Mouse (Mus musculus) kidney, postnatal 10 days (tissue): Measurements from ENCODE around the gene Dgcr2.

Experiments used
- DNase-seq: peaks from one replicate; pipeline ENCODE4 v3.0.0; 2021; ENCODE audit warnings: mixed read lengths

The Dgcr2 gene

DNA sequence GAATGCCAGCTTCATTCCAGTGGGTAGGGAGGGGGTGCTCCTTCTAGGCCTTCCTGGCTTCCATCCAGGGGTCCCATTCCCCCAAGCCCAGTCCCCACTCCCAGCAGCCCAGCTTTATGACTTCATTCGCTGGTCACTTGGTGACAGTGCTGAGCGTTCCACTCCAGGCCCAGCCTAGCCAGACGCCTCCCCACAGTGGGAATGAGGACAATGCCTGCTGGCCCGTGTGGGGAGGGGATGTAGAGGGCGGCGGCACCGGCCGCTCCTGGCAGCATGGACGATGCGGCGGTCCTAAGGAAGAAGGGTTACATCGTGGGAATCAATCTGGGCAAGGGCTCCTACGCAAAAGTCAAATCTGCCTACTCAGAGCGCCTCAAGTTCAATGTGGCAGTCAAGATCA is at the start of gene Dgcr2, which contains the start of gene Tssk2:
TSS of gene Dgcr2 (minus strand) at position 101 of the 400 bp plus-strand sequence.
TSS of gene Tssk2 (plus strand) at position 176 of the 400 bp plus-strand sequence.
- DNase-seq: no peak

DNA sequence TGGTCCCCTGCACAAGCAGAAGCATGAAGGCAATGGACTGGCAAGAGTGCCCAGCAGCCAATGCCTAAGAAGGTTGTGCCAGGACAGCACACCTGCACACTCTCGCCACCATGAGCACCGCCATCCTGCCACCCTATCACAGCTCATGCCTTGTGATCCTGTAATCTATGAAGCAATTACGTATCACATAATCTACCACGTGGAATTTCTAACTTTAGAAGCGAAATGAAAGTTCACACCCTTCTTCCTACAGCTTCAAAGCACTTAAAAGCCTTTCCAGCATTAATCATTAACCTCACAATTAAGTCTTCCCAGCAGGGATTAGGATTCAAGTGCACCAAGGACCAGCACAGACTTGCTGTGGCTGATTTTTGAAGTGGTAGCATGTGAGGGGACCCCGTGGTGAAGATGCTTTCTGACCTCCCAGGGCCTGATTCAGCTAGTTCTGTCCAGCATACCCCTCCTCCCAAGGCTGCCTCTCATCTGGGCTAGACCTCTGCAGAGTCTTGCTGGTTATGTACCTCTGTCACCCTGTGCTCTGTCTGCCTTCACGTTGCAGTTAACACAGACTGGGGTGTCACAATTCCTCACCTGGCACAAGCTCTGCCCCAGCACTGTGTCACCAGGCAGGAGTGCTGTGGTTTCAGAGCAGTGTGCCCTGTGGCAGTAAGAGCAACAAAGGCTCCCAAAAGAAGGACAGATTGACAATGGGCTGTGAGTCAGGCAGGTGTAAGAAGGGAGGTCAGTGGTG is 46.9 kb upstream of the Dgcr2 start:
- peak; percentile 62 for DNase-seq

DNA sequence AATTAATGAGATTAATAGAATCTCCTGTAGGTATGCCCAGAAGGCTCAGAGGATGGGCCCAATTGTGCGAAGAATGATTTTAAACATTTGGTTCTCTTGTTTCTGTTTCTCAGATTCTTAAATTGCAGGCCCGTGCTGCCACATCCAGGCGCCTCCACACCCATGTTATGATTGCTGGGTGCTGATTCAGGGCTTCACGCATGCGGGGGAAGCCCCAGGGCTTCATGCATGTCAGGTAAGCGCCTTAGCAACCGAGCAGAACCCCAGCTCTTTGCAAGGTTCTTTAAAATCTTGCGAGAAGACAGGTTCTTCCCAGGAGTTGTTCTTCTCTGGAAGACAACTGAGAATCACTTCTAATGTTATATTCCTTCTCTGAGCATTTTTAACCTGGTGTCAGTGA is 45.1 kb upstream of the Dgcr2 start:
- no peak for DNase-seq

DNA sequence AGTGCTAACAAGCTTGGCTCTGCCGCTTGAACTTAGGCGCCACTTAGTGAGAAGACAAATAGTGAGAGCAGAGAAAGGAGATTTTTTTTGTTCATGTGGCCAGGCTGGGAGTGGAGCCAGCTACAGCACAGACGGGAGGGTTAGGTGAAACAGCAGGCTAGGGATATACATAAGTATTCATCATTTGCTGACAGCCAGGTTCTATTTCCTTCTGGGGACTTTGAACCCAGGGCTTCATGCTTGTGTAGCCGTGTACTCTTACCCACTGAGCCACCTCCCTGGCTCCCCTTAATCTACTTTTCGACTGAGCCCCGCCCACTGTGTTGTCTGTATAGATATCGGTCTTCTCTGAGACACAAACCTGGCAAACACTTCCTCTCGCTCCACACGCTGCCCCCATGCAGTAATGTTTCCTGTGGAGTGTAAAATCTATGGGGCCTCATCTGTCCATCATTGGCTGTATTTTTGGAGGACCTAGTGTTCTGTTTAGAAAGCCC is 40.9 kb upstream of the Dgcr2 start:
- DNase-seq: peak; percentile 21

DNA sequence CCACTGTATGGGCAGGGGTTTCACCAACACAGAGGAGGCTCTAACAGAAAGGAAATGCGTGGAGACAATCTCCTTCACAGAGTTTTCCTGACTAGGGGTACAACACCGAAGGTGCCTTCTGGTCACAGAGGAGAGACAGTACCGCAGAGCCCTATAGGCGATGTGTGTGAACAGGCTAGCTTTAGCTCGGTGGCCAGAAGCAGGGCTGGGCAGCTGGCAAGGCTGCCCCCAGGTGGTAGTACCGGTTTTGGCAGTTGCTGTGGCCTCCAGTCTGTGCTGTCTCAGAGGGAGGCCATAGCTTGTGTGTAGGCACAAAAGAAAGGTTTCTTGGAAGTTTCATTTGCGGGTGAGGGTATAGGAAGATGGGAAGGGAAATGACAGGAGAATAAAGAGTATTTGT is 40.5 kb upstream of the Dgcr2 start:
- peak; percentile 79 for DNase-seq

DNA sequence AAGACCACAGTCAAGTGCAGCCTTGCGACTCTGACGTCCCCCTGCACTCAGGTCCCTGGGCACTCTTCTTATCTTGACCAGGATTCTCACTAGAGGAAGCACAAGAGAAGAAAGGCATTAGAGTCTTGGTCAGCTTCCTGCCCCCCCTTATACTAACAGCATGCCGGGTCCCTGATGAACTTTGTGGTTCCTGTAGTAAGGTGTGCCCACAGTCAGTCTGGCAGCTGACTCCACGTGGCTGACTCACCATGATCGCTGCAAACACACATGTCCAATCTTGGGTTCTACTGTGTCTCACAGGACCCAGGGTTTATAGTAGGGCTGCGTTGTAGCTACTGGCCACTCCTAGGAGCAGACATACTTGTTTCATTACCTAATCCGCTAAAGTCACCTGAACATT is 39.8 kb upstream of the Dgcr2 start:
- no peak for DNase-seq

DNA sequence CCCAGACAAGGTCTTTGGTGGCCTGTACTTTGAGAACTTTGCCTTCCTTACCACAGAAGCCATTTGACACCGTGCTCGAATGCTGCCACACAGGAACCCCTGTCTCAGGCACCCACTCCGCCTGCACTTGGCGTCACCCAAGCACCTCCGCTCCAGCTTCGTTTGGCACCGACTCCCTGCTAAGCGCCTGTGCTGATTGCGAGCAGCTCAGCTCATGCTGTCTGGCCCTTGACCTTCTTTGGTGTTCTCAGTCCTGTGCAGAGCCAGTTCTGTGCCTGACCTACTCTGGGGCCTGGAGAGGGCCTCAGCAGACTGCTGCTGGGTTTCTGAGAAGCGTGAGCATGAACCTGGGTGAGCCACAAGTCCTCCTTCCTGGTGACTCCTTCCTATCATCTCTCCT is 38.4 kb upstream of the Dgcr2 start:
- peak; percentile 6 for DNase-seq

DNA sequence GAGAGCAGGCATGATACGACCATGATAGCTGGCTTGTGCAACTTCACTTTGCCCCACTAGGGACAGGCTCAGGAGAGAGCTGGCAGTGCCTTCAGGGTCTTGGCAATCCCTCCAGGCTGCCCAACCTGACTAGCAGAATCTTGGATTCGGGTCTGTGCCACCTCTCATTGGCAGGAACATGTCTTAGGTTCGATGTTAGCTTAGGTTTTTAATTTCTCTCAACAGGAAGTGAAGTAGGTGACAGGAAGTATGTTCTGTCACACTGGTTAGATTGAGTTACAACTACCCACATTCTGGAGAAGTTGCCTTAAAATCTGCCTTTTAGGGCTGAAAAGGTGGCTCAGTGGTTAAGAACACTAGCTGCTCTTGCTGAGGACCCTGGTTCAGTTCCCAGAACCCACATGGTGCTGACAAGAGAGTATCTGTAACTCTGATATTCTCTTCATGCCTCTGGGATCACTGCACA is 36.1 kb upstream of the Dgcr2 start:
- no peak for DNase-seq

DNA sequence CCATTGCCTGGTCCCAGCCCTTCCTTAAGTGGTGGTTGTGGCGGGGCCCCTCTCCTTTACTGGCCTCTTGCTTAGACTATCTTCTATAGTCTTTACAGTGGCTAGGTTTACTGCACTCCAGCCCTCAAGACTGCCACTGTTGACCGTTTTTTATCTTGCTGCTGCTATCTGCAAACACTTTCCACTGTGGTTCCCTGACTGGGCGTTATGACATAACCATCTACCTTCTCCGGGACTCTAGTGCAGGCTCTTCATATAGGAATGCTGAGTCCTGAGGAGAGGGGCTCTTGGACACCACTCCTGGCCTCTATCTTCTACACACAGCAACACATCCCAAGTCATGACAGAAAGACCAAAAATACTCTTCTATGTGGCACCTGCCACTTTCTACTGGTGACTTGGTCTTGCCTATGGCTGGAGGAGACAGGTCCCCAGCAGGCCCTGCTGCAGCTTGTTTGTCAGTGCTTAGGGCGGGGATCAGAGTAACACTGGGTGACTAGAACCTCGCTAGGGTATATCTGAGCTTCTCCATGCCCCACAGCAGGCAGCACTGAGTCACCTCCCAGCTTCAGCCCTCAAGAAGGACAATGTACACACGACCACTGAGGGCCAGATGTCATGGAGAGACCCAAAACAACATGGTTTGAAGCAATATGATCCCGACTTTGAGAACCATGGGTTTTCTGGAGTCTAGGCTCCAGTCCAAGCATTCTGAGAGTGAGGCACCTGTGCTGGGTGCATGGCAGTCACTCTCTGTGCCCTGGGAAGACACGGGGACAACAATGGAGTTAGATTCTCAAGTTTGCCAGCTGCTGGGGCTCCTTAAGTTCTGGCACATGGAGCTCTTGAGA is 35.5 kb upstream of the Dgcr2 start:
- no peak for DNase-seq

DNA sequence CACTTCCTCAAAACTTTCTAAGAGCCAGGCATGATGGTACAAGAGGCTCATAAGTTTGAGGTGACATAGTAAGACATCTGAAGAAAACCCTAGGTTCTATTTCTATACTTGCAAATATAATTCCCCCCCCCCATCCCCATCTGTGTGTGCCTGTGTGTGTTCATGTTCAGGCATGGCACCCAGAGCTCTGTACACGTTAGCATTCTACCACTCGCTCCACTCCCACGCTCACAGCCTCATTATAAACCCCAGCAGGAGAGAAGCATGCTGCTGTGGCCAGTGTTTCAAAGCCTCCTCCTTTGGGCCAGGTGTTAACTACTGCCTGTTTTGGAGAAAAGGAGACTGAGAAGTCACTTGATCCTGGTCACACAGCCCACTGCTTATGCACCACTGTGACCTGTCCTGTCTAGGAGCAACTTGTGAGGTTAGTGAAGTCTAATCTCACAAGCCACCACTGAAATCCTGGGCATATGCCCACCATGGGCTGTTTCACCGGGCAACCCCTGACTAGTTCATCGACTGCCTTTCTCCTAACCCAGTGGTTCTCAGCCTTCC is 33.6 kb upstream of the Dgcr2 start:
- no peak for DNase-seq

DNA sequence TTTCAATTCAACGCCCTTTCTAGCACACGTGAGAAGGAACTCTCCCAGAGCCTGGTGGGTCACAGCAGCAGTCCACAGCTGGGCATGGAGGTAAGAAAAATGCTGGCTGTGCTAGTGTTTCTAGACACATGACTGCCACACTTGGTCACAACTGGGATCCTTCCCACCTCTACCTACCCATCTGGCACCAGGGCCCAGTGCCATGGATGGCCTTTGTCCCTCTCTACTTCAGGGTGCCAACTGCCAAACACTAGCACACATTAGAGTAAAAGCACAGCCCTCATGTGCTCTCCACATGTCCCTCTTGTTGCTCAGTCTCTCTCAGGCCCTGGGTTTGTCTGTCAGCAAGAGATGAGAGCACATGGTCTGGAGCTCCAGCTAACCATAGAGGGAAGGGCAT is 31.3 kb upstream of the Dgcr2 start:
- no peak for DNase-seq

DNA sequence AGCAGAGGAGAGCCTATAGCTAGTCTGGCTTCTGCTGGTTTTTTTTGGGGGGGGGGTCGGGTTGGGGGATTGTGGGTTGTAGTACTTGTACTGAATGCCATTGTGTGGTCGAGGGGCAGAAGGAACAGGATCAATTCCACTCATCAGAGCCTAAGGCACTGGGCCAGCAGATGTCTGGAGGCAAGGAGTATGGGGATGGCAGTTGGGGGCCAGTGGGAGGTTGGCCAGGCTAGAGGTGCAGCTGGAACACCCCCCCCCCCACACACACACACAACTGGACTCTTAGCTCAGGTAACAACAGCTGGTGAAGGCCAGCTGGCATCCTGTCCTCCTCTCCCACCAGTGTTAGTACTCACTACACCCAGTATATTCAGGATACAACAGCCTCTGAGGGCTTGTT is 30.8 kb upstream of the Dgcr2 start:
- DNase-seq: no peak

DNA sequence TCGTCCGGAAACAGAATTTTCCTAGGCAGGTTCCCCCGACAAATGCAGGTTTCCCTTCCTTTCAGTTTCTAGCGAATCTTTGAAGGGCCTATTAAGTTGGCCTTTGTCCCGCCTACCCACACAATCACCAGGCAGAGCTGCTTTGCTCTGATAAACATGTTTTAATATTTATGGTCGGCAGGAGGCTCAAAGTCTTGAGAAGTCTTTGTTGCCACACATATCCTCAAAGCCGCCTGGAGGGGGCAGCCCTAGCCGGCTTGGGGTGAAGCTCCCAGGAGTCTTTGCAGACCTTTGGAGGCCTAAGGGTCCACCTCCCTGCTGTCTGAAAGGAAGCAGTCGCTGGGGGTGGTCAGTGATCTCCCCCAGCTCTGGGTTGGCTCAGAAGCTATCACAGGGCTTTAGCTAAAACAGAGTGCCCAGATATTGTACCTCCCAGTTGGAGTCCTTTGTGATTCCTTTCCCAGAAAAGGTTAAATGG is 30.3 kb upstream of the Dgcr2 start:
- DNase-seq: peak; percentile 88

DNA sequence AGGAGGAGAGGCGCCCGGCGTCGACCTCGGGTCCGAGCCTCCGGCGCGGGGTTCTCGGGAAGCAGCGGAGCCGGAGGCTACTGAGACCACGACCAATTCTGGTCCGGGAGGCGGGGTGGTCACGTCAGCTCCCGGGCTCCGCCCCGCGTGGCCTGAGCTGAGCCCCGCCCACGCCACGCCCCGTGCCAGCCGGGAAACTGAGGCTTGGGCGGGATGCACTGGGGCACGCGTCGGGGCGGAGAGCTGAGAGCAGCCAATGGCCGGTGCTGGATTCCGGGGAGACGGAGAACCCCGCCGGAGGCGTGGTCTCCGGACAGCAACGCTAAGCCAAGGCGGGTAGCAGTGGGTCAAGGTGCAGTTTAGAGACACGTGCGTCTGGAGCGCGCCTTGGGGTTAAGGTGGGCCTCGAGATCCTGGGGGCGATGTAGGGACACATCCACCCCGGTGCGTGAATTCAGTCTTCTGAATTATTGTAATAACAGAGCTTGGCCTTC is 29.8 kb upstream of the Dgcr2 start, which contains the start of gene Slc25a1:
TSS of gene Slc25a1 (minus strand) at position 133 of the 494 bp plus-strand sequence.
- peak; percentile 89 for DNase-seq

DNA sequence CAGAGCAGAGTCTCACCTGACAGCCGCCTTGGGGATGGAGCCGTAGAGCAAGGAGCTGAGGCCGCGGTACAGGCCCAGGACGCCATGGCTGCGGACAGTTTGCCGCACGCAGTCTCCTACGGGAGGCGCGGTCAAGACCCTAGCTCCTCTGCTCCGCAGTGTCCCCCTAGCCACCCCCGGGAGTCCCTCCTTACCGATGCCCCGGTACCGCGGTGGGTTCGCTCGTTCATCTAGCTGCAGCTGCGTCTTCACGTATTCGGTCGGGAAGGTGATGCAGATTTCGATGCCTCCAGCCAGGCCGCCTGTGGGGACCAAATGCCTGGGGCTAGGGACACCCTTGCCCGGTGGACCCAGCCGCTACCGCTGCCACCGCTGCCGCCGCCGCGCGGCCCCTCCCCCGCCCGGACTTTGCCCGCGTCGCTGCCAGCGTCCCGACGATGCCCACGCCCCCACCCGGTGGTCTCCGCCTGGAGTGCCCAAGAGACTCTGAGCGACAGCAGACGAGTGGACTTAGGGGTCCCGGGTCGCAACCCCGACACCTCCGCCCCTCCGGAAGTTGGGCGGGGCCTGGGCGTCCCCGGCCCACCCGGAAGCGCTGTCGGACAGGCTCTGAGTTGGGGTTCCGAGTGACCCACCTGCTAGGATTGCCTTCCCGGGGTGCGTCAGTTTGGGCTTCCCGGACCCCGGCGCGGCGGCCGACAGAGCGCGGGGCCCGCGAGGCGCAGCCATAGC is 29.2 kb upstream of the Dgcr2 start:
- DNase-seq: peak; percentile 76

DNA sequence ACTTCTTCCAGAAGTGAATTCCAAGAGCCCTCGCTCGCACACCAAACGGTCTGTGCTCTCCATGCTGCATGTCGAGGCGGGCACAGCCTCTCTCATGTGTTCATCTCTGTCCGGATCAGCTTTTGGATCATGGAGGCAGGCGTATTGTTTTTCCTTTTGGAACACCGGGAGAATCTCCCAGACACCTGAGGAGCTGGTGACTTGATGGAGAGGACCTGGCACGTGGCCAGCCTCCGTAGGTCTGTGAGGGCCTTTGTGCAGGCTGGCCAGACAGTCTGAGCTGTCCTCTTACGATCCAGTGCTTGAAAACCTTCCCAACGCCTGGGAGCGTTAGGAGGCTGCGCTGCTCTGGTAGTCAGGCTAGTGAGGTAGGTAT is 23.8 kb upstream of the Dgcr2 start:
- peak; percentile 67 for DNase-seq

DNA sequence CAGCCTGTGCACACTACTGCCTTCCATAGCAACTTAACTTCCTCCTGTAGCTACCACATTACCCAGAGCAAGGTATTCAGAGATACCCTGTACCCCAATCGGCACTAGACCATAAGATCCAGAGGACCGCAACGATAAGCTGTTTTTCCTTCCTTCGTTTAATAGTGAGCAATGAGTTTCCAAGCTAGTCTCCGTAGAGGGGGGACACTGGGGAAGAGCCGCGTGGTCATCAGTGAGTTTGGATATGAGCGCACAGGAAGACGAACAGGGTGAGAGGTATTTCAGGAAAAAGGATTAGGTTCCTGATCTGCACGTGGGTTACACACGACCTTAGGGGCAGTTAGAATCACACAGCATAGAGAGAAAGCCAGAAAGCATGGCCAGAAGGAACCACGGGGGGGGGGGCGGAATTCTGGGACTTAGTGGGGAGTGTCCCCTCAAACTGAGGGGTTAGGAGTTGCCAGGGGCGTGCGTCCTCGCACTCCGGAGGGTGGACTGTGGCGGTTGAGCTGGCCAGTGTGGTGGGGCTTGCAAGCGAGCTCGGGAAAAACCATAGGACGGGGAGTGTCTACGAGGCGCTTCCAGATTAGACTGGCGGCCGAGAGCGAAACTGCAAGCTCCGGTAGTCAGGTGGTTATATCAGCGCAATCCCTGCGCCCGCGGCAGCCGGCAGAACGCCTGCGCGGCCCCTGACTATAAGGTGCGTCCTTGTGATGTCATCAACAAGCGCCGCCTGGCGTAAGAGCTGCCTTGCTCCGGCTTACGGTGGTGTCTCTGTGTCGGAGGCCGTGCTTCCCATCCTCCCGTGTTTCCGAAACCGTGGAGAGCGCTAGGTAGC is 23.2 kb upstream of the Dgcr2 start:
- DNase-seq: peak; percentile 98

DNA sequence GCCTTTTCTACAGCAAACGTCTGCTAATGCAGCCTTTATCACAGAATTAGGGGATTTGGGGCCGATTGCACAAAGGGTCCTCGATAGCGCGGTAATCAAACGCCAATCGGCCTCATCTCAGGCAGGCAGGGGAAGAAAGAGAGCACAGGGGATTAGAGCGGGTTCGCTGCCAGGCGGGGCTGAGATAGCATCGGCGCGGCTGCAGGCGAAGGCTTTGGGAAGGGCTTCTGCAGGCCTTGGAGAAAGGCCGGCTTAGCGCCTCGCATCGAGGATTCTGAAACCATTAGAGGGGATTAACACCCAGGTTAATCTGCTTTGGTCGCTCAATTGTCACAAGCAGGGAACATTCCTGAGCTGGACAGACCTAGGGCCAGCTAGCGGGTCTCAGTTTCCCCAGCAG is 22.2 kb upstream of the Dgcr2 start:
- DNase-seq: no peak

DNA sequence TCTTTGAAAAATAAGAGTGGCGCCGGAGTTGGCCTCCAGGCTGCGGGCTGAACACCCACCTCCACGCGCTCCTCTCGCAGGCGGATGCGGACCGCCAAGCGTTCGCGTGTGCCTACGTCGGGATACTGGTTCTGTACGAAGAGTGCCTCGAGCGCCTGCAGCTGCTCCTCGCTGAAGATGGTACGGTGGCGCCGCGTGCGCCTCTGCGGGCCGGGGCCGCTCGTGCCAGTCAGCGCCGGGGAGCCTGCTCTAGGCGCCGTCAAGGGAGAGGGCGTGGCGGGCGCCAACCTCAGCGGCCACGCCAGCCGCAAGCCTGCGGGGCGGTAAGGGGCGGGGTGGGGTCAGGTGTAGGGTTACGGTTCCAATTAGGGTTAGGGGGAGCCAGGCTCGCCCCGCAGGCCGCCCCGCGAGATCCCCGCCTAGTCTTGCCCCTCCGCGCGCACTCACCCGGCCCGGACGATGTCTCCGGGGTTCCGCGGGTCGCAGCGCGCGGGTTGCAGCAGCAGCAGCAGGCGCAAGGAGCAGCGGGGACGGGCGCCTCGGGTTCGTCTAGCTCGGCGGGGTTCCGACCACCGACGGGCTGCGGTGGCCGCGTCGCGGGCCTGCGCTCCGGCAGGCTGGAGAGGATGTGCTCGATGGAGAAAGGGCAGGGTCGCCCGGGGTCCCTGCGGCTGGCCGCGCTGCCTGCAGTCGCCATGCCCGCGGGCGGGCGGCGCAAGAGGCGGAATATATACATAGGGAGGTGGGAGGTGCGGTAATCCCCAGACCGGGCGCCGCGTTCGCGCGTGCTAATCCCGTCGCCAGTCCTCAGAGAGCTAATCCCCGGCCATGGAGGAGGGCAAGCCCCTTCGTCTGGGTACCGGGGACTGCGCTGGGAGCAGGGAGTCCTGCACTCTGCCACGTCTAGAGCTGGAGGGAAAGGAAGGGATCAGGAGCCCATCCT is 16.2 kb upstream of the Dgcr2 start, which contains the start of gene Gsc2:
TSS of gene Gsc2 (minus strand) at position 753 of the 943 bp plus-strand sequence.
- DNase-seq: no peak

DNA sequence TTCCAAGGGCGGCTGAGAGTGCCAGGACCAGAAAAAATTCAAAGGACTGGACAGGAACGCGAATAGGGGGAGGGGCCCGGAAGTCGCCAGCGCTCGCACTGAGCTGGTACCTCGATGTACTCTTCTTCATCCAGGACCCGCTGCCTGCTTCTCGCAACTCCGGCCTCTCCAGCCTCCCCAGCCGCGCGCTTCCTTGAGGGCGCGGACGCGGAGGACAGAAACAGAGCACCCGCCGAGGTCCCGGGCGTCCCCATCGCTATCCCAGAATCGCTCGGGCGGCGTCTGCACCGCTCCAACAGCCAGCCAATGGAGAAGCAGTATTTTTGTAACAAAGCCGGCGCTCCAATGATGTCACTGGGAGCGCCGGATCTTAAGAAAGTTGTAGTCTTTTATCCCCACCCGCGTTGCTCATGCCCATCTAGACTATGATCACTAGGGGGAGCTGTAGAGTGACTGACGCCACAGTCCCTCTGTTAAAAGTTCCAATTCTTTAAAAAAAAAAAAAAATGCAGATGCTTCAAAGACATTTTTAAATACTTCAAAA is 12.8 kb upstream of the Dgcr2 start, which contains the start of gene Ess2:
TSS of gene Ess2 (minus strand) at position 297 of the 544 bp plus-strand sequence.
- DNase-seq: peak; percentile 93
